Mouse (Mus musculus): Measurements from ENCODE around the gene Nemp1. TPM values are rescaled to one million over a fixed set of nuclear protein-coding genes. Genes with fewer than 3 reads are reported as not detected.

Nemp1 gene
- polyA plus RNA-seq, 1 experiment from 2014 or later, result 3.5 TPM

DNA sequence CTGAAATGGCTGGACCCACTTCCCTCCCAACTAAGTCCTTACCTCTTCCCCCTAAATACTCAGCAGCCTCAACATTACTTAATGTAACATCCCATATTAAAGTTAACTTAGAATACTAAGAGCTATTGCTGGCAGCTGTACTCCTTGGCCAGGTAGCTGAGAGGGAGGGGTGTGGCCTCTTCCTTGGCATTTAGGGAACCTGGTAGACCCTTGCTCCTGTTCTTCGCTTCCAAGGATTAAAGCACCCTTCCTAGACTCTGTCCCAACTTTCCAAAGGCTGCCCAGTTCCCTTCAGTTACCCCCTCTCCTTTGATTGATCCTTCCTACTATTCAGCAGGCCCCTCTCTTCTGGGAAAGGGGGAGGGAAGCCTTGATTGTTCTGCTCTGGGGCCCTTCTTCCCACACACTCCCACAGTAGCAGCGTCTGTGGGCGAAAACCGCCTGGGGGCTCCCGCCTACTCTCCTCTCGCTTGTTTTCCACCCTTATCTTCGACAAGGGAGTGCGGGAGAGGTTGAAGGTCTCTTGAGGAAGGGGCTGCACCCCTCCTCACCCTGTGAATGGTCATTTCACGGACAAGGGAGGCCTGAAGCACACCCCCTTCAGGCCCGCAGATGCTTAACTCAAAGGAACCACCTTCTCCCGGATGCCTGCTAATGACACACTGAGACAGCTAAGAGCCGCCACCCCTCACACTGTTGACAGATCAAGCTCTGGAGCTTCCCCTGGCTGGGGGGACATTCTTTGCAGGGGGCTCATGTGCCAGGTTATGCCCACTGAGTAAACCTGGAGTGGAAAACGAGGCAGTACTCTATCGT, 1.1 kb upstream of the Nemp1 start:
- peaks cover 10% of the 10 kb centered on the region; the same call in 1 of the 2 replicates for H3K4me1 ChIP-seq (ENCODE audit: control insufficient read depth, insufficient read depth, low read length)
- no peaks in the 10 kb centered on the region for H3K9me3 ChIP-seq (ENCODE audit: control insufficient read depth, low read length)
- H3K4me3 ChIP-seq (replicated peaks; ENCODE audit: low read depth, low read length), result peak overlapping the region; percentile 54
- 5% methylated on average over 14 of the region's 14 CpGs for WGBS
- ATAC-seq (ENCODE audit: low FRiP score, low TSS enrichment) (no peak), DNase-seq (peak; percentile 21)
- peak overlapping the region; percentile 55; the same call in 1 of the 2 replicates for H3K9ac ChIP-seq (replicated peaks; ENCODE audit: low read length)
- peak overlapping the region; percentile 94 for H3K4me2 ChIP-seq (ENCODE audit: low read length)
- H3K36me3 ChIP-seq (ENCODE audit: control insufficient read depth, insufficient read depth, low read length), result no peaks in the 10 kb centered on the region
- H3K27ac ChIP-seq (replicated peaks; ENCODE audit: low read depth, low read length), result no peak overlapping the region
- peaks cover 73% of the 10 kb centered on the region for H3K27me3 ChIP-seq (ENCODE audit: control insufficient read depth, insufficient read depth, low read length)

DNA sequence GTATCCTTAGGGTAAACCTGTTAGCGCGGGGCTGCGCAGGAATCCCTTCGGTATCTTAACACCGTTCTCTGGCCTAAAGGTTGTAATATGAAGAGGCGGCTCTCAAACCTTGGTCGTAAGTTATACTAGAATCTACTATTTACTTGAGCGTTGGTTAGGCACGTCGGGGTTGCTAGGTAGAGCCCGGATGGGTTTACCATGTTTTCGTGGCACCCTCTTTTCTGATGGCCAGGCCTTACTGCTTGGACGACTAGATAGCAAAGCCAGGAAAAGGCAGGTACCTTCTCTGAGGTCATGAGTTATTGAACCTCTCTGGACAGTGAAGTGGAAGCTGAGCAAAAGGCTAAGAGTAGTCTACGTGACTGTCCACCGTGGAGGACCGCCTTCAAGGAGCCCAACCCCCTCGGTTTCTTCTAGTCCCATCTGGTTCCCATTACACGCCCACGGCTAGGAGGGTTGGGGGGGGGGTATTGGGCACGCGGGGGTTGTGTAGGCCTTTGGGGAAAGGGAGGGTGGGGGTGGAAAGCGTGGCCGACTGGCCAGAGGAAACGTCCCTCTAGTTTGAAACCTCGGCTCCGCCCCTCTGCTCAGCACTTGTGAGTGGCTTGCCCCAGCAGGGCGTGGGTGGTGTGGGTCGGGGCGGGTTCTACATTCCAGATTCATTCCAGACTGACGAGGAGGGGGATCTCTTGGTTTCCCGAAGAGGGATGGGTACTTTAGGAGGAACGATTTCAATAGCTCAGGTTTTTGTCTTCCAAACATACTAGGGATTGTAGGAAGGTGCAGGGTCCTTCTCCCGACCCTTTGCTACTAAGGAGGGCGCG, 780 bp downstream of the Nemp1 start:
- Histone ChIP-seq H3K27me3 (ENCODE audit: control insufficient read depth, insufficient read depth, low read length) (peaks cover 55% of the 10 kb centered on the region), H3K4me2 (ENCODE audit: low read length) (peak overlapping the region; percentile 94), H3K36me3 (ENCODE audit: control insufficient read depth, insufficient read depth, low read length) (no peaks in the 10 kb centered on the region), H3K4me1 (ENCODE audit: control insufficient read depth, insufficient read depth, low read length) (peaks cover 10% of the 10 kb centered on the region; the same call in 1 of the 2 replicates), H3K9me3 (ENCODE audit: control insufficient read depth, low read length) (no peaks in the 10 kb centered on the region), H3K4me3 (replicated peaks; ENCODE audit: low read depth, low read length) (peak overlapping the region; percentile 54), H3K9ac (replicated peaks; ENCODE audit: low read length) (no peak overlapping the region; the same call in 1 of the 2 replicates), H3K27ac (replicated peaks; ENCODE audit: low read depth, low read length) (peak overlapping the region; percentile 37; the same call in 1 of the 2 replicates)
- no peak for ATAC-seq (ENCODE audit: low FRiP score, low TSS enrichment)
- DNase-seq, result peak; percentile 63
- 2% methylated on average over 35 of the region's 35 CpGs for WGBS

DNA sequence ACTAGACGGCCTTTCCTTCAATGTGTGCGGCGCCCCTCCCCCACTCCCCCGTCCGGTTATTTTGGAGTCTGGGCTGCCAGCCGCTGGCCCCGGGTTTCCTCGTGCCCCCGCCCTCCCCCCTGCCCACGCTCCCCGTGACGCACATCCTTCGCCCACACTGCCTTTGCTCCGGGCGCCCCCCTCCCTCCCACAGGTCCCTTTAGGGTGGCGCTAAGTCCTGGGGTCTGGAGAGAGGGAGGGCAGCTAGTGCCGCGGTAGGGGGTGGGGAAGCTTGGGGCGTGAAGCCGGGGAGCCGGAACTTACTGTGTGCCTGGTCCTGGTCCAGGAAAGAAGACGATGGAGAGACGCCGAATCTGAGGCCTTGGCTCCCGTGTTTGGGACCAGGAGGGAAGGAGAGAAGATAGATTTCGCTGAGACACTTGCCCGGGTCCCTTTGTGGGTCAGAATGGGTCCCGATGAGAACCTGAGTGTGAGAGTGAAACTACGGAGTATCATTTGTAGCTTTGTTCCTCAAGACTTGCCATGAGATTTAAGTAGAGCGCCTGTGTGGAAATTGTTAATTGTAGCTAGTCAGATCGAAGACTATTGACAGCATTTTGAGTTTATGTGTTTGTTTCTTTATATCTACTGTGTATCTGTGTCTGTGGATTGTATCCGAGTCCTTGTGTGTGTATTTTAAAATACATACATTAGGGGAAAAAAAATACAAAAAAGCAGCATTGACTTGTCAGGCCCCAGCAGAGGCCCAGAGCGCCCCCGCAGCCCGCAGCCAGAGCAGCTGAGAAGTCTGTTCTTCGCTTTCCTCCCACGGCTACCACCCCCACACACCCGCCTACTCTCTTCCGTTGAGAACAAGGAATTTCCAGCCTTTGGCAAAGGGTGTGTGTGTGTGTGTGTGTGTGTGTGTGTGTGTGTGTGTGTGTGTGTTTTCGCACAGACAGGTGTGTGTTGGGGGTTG, 1.7 kb downstream of the Nemp1 start, which contains the start of gene Nab2:
Nab2 (minus strand) TSS at position 476 of the 958 bp plus-strand sequence.
- Histone ChIP-seq H3K27ac (replicated peaks; ENCODE audit: low read depth, low read length) (peak within 1 kb of the TSS; percentile 37; the same call in 1 of the 2 replicates), H3K36me3 (ENCODE audit: control insufficient read depth, insufficient read depth, low read length) (no peaks in the 10 kb centered on the region), H3K4me1 (ENCODE audit: control insufficient read depth, insufficient read depth, low read length) (peaks cover 10% of the 10 kb centered on the region; the same call in 1 of the 2 replicates), H3K27me3 (ENCODE audit: control insufficient read depth, insufficient read depth, low read length) (peaks cover 46% of the 10 kb centered on the region), H3K4me2 (ENCODE audit: low read length) (peak within 1 kb of the TSS; percentile 94), H3K9ac (replicated peaks; ENCODE audit: low read length) (no peak within 1 kb of the TSS; the same call in 1 of the 2 replicates), H3K4me3 (replicated peaks; ENCODE audit: low read depth, low read length) (peak within 1 kb of the TSS; percentile 54), H3K9me3 (ENCODE audit: control insufficient read depth, low read length) (no peaks in the 10 kb centered on the region)
- DNase-seq (peak; percentile 63), ATAC-seq (ENCODE audit: low FRiP score, low TSS enrichment) (0 out of 2 replicates have a peak, but pooled peaks have one; percentile 25)
- WGBS, result 3% methylated on average over 39 of the region's 40 CpGs

DNA sequence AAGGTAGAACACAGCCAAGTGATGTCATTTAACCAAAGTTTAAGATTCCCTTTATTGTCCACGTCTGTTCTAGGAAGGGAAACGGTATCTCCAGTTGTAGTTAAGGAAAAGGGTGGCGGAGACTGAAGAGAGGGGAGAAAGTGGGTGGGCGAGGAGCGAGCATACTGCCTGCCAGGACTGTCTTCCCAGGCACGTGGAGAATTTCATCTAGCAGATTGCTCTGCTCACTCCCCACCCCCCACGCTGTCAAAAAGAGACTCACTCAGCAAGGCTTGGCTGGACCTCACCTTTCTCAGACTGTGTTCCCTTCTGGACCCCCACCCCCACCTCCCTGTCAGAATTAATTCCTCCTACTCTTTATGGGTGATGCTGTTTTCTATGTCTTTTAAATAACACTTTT, 2.5 kb downstream of the Nemp1 start:
- ATAC-seq (ENCODE audit: low FRiP score, low TSS enrichment), result no peak

DNA sequence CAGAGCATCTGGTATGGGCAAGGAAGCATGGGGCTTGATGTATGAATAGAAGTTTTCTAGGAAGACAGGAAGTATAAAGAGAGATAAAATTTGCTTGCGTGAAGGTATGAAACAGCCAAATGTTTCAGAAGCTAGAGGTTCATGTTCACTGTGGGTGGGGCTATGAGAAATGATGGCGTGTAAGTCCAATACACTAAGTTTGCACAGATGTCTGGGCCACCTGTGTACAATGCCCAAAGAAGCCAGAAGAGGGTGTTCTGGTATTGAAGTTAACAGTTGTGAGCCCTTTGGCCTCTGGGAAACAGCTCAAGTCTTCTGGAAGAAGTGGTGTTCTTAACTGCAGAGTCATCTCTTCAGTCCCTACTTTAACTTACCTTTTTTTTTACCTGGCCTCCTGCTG, 3.5 kb downstream of the Nemp1 start:
- Histone ChIP-seq H3K27me3 (ENCODE audit: control insufficient read depth, insufficient read depth, low read length) (peaks cover 28% of the 10 kb centered on the region), H3K9ac (replicated peaks; ENCODE audit: low read length) (no peak overlapping the region), H3K4me2 (ENCODE audit: low read length) (no peak overlapping the region), H3K4me3 (replicated peaks; ENCODE audit: low read depth, low read length) (no peak overlapping the region), H3K9me3 (ENCODE audit: control insufficient read depth, low read length) (no peaks in the 10 kb centered on the region), H3K36me3 (ENCODE audit: control insufficient read depth, insufficient read depth, low read length) (no peaks in the 10 kb centered on the region), H3K27ac (replicated peaks; ENCODE audit: low read depth, low read length) (no peak overlapping the region), H3K4me1 (ENCODE audit: control insufficient read depth, insufficient read depth, low read length) (peaks cover 10% of the 10 kb centered on the region; the same call in 1 of the 2 replicates)
- DNase-seq (no peak), ATAC-seq (ENCODE audit: low FRiP score, low TSS enrichment) (no peak)
- 89% methylated on average over 2 of the region's 2 CpGs for WGBS

More for the DNA sequence above, 2.5 kb downstream of the Nemp1 start:
- no peak overlapping the region for H3K27ac ChIP-seq (replicated peaks; ENCODE audit: low read depth, low read length)
- no peak overlapping the region for H3K9ac ChIP-seq (replicated peaks; ENCODE audit: low read length)
- no peaks in the 10 kb centered on the region for H3K9me3 ChIP-seq (ENCODE audit: control insufficient read depth, low read length)
- no peak overlapping the region; the same call in 1 of the 2 replicates for H3K4me2 ChIP-seq (ENCODE audit: low read length)
- DNase-seq, result no peak
- no peaks in the 10 kb centered on the region for H3K36me3 ChIP-seq (ENCODE audit: control insufficient read depth, insufficient read depth, low read length)
- peaks cover 10% of the 10 kb centered on the region; the same call in 1 of the 2 replicates for H3K4me1 ChIP-seq (ENCODE audit: control insufficient read depth, insufficient read depth, low read length)
- no peak overlapping the region for H3K4me3 ChIP-seq (replicated peaks; ENCODE audit: low read depth, low read length)
- 38% methylated on average over 7 of the region's 7 CpGs for WGBS
- H3K27me3 ChIP-seq (ENCODE audit: control insufficient read depth, insufficient read depth, low read length), result peaks cover 38% of the 10 kb centered on the region

DNA sequence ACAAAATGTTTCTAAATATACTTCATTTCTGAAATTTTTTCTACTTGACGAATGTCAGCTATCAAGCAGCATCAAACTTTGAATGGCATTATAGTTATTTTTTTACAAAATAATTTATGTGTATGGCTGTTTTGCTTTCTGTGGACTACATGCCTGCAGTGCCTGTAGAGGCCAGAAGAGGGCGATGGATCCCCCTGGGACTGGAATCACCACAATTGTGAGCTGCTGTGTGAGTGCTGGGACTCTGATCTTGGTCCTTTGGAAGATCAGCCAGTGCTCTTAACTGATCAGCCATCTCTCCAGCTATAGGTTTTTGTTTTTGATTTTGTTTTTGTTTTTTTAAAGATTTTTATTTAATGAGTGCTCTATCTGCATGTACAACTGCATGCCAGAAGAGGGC, 4.6 kb downstream of the Nemp1 start:
- Histone ChIP-seq H3K4me1 (ENCODE audit: control insufficient read depth, insufficient read depth, low read length) (peaks cover 3% of the 10 kb centered on the region; the same call in 1 of the 2 replicates), H3K36me3 (ENCODE audit: control insufficient read depth, insufficient read depth, low read length) (no peaks in the 10 kb centered on the region), H3K27ac (replicated peaks; ENCODE audit: low read depth, low read length) (no peak overlapping the region), H3K27me3 (ENCODE audit: control insufficient read depth, insufficient read depth, low read length) (peaks cover 17% of the 10 kb centered on the region), H3K9me3 (ENCODE audit: control insufficient read depth, low read length) (no peaks in the 10 kb centered on the region), H3K4me2 (ENCODE audit: low read length) (no peak overlapping the region), H3K4me3 (replicated peaks; ENCODE audit: low read depth, low read length) (no peak overlapping the region), H3K9ac (replicated peaks; ENCODE audit: low read length) (no peak overlapping the region)
- DNase-seq (no peak), ATAC-seq (ENCODE audit: low FRiP score, low TSS enrichment) (no peak)
- WGBS, result 49% methylated on average over 2 of the region's 2 CpGs

DNA sequence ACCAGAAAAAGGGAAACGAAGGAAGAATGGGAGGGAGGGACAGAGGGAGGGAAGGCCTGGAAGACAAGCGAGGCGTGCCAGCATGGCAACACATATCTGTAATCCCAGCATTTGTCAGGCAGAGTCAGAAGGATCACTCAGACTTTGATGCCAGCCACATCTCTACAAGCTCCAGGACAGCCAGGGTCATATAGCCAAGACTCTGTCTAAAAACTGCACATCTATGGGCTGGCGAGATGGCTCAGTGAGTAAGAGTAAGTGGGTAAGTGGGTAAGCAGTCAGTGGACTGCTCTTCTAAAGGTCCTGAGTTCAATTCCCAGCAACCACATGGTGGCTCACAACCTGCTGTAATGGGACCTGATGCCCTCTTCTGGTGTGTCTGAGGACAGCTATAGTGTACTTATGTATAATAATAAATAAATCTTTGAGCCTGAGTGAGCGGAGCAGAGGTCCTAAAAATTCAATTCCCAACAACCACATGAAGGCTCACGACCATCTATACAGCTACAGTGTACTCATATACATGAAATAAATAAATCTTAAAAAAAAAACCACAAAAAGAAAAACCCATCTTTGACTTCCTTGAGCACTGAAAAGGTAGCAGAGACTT, 7.5 kb downstream of the Nemp1 start:
- Histone ChIP-seq H3K27ac (replicated peaks; ENCODE audit: low read depth, low read length) (no peak overlapping the region), H3K9me3 (ENCODE audit: control insufficient read depth, low read length) (no peaks in the 10 kb centered on the region), H3K4me2 (ENCODE audit: low read length) (no peak overlapping the region), H3K36me3 (ENCODE audit: control insufficient read depth, insufficient read depth, low read length) (no peaks in the 10 kb centered on the region), H3K9ac (replicated peaks; ENCODE audit: low read length) (no peak overlapping the region), H3K4me3 (replicated peaks; ENCODE audit: low read depth, low read length) (no peak overlapping the region), H3K27me3 (ENCODE audit: control insufficient read depth, insufficient read depth, low read length) (no peaks in the 10 kb centered on the region), H3K4me1 (ENCODE audit: control insufficient read depth, insufficient read depth, low read length) (peaks cover 3% of the 10 kb centered on the region; the same call in 1 of the 2 replicates)
- WGBS, result 93% methylated on average over 6 of the region's 6 CpGs
- DNase-seq, result no peak
- no peak for ATAC-seq (ENCODE audit: low FRiP score, low TSS enrichment)

Data from midbrain, embryonic 14.5 days (tissue).